Mouse (Mus musculus): ENCODE measurements around the gene Pmfbp1. TPM values are rescaled to one million over a fixed set of nuclear protein-coding genes. Genes with fewer than 3 reads are reported as not detected.
"Not testable (repeated sequence)": the region's sequence is repeated elsewhere in the genome, so short reads cannot be mapped to it uniquely, and the experiment has no call there.

Gene Pmfbp1
- under 1 TPM in 1 of 2 experiments, not detected in 1; 0.06 TPM for total RNA-seq (2021)
- long read RNA-seq, experiment 1, result 0 reads
- long read RNA-seq, experiment 2, result 0 reads

DNA sequence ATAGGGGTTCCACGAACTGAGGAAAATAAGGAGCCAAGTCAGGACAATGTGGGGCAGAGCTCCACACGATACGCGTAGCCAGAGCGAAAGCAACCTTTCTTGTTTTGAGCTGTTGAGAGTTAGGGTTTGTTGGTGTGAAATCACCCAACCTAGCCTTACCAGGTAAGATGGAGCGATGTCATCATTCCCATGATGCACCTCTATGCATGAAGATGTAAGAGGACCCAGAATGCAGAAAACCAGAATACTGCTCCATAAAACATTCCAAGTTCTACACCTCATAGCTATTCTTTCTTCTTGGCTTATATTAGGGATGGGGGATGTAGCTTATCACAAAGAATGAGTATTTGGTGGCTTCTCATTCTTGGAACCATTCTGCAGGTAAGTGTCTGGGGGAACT, at the start of gene Pmfbp1:
Pmfbp1 (plus strand) TSS at position 301 of the 400 bp plus-strand sequence.
- intact Hi-C loops (cut with DNase I; ENCODE audit: low total_unique reads), result no loop called here
- no peak for DNase-seq

DNA sequence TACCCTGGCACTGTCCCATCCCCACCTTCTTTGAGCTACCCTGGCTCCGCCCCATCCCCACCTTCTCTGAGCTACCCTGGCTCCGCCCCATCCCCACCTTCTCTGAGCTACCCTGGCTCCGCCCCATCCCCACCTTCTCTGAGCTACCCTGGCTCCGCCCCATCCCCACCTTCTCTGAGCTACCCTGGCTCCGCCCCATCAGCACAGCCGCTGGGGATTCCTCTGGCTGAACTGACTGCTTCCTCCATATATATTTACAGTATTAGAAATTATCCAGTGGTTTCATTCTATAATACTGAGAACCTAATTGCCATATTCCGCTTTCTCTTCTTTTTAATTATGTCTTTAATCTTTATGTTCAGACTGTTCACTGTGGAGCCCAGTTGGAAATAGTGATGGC, 46.9 kb upstream of the Pmfbp1 start:
- DNase-seq; intact Hi-C loops (cut with DNase I; ENCODE audit: low total_unique reads): not testable (repeated sequence)

DNA sequence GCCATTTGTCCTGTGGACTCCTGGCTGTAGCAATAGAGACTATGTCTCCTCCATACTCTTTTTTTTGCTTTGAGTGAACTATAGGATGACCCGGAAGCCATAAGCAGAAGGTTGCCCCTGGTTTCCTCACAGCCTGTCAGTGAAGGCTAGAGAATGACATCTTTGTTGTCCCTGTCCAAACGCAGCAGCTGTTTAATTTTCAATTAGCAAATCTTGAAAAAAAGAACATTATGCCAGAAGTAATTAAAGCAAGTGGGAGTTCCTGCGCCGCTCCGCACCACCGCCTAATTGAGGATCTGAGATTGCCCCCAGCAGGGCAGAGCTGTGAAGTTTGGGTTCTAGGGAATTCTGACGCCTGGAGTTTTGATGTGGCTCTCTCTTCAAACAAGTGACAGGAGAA, 42.8 kb upstream of the Pmfbp1 start:
- intact Hi-C loops (cut with DNase I; ENCODE audit: low total_unique reads), result no loop called here
- DNase-seq, result no peak

- intact Hi-C loops (cut with DNase I; ENCODE audit: low total_unique reads), result no loop called here
- DNase-seq, result peak; percentile 30
Observed at GRCm38 (mm10) chr8:109455113-109455512, 38.7 kb upstream of the Pmfbp1 start.

DNA sequence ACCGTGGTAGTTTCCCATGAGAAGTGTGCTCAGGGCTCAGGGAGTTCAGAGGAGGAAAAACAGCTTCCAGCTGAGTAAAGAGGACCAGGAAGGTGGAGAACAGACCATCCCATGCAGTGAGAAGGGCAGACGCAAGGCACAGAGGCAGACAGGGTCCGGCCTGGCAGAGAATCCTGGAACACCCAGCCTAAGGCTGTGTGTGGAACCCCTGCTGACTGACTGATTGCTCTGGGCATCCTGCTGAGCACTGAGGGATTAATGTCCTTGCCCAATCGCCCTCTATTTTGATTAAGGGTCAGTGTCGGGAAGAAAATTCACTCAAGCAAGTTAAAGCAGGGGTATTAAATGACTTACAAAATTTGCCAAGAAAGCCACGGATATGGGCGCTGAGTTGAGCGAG, 36.4 kb upstream of the Pmfbp1 start:
- no peak for DNase-seq

GRCm38 (mm10) chr8:109458580-109458979, 35.2 kb upstream of the Pmfbp1 start:
- no peak for DNase-seq
- intact Hi-C loops (cut with DNase I; ENCODE audit: low total_unique reads), result no loop called here

More for the DNA sequence above, 36.4 kb upstream of the Pmfbp1 start:
- intact Hi-C loops (cut with DNase I; ENCODE audit: low total_unique reads), result no loop called here

DNA sequence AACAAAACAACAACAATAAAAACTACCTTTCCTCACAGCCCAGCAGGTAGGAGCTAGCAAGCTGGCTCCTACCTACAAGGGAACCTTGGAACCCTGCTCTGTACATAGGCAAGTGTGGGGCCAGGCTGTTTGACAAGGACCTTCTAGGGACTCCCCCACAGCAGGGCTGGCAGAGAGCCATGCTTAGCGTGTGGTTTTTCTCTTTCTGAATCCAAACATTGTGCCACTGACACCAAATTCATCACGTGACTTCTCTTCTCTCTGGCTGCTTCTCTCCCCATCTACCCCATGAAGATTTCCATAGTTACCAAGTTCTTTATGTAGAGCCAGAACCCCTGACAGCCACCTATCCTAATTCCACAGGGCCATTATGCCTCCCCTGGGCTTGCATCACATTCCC, 30.8 kb upstream of the Pmfbp1 start:
- intact Hi-C loops (cut with DNase I; ENCODE audit: low total_unique reads), result no loop called here
- no peak for DNase-seq

GRCm38 (mm10) chr8:109463677-109464313, 30.0 kb upstream of the Pmfbp1 start:
- intact Hi-C loops (cut with DNase I; ENCODE audit: low total_unique reads), result no loop called here
- no peak for DNase-seq

DNA sequence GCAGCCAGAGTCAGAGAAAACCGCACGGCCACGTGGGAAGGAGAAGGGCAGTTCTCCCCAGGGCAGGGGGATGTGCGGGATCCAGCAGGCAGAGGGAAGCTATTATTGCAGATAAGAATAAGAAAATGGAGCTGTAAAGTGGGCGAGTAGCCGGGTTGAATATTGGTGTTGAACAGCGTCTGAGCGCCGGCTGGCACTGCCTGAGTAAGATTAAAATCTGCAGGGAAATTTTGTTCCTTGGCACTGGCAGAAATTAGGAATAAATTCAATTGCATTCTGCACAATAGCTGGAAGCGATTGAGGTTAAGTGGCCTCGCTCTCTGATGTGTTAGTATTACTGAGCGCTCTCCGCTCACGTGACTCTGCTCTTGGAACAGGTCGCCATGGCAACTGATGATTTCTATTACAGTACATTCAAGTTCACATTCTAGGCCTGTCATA, 29.4 kb upstream of the Pmfbp1 start:
- intact Hi-C loops (cut with DNase I; ENCODE audit: low total_unique reads), result no loop called here
- DNase-seq, result no peak

- intact Hi-C loops (cut with DNase I; ENCODE audit: low total_unique reads), result no loop called here
- DNase-seq, result no peak
Observed at GRCm38 (mm10) chr8:109465056-109465455, 28.8 kb upstream of the Pmfbp1 start.

- intact Hi-C loops (cut with DNase I; ENCODE audit: low total_unique reads), result no loop called here
- no peak for DNase-seq
Observed at GRCm38 (mm10) chr8:109465761-109466160, 28.1 kb upstream of the Pmfbp1 start.

- DNase-seq, result no peak
- intact Hi-C loops (cut with DNase I; ENCODE audit: low total_unique reads), result no loop called here
Observed at GRCm38 (mm10) chr8:109467516-109467915, 26.3 kb upstream of the Pmfbp1 start.

DNA sequence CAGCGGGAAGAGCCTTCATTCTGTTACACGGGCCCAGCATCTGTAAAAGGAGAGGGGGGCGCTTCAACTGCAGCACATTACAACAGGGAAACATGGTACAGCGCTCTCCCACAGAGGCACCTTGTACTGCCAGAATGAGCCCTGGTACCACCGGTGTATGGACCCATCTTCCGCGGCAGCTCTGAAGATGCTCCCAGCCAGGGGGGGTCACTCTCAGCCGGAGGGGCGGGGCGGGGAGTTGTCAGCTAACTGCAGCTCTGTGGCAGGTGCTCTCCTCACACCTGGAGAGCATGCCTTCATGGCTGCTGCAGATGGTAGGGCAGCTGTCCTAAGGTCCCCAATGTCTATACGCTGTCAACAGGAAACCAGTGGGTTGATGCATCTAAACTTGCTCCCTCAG, 25.7 kb upstream of the Pmfbp1 start:
- DNase-seq, result no peak
- intact Hi-C loops (cut with DNase I; ENCODE audit: low total_unique reads), result no loop called here

- intact Hi-C loops (cut with DNase I; ENCODE audit: low total_unique reads), result no loop called here
- no peak for DNase-seq
Observed at GRCm38 (mm10) chr8:109471876-109472275, 22.0 kb upstream of the Pmfbp1 start.

GRCm38 (mm10) chr8:109472400-109472799, 21.4 kb upstream of the Pmfbp1 start:
- no peak for DNase-seq

GRCm38 (mm10) chr8:109474442-109475121, 19.2 kb upstream of the Pmfbp1 start:
- no peak for DNase-seq
- intact Hi-C loops (cut with DNase I; ENCODE audit: low total_unique reads), result no loop called here

More at GRCm38 (mm10) chr8:109472400-109472799, 21.4 kb upstream of the Pmfbp1 start:
- intact Hi-C loops (cut with DNase I; ENCODE audit: low total_unique reads), result no loop called here

- DNase-seq, result no peak
- intact Hi-C loops (cut with DNase I; ENCODE audit: low total_unique reads), result no loop called here
Observed at GRCm38 (mm10) chr8:109475436-109475835, 18.4 kb upstream of the Pmfbp1 start.

- intact Hi-C loops (cut with DNase I; ENCODE audit: low total_unique reads), result no loop called here
- no peak for DNase-seq
Observed at GRCm38 (mm10) chr8:109478586-109478985, 15.2 kb upstream of the Pmfbp1 start.

- peak; percentile 8 for DNase-seq
- intact Hi-C loops (cut with DNase I; ENCODE audit: low total_unique reads), result no loop called here
Observed at GRCm38 (mm10) chr8:109484741-109485140, 9.1 kb upstream of the Pmfbp1 start.

DNA sequence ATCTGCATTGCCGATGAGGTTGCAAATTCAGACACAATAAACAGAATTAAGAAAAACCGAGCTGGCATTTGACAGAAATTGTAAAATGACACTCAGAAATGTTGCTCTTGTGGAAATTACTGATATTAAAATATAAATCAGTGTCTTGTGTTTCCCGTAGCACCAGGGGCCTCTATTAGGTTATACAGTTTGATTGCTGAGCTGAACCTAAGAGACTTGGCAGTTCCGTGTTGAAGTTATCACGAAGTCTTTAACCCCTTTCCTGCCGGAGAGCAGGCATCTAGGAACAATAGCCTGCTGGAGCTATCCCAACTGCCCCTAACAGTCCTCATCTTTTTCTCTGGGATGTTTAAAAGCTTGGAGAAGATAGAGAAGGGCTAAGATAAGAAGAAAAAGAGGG, 8.3 kb upstream of the Pmfbp1 start:
- no peak for DNase-seq
- intact Hi-C loops (cut with DNase I; ENCODE audit: low total_unique reads), result no loop called here

DNA sequence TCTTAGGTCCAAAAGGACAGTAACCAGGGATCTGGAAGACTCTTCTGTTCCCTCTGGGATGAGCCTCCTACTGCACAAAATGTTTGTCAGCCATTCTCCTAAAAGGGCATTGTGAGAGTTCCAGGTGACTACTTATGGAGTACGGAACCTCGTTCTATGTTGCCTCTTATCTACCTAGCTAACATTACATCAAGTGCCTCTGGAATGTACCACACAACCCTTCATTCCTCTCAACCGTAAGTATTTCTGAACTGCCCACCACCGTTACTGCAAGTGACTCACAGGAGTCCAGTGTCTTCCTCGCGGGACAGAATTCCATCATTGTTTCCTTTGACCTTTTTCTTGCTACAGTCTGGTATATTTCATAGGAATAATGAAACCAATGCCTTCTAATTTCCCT, 1.0 kb upstream of the Pmfbp1 start:
- intact Hi-C loops (cut with DNase I; ENCODE audit: low total_unique reads), result no loop called here

More for the DNA sequence above, 1.0 kb upstream of the Pmfbp1 start:
- no peak for DNase-seq

Measured in gastrocnemius, postnatal 14 days (tissue).